Mouse (Mus musculus) liver, embryonic 13.5 days (tissue): ENCODE measurements around the gene Smim1. TPM values are rescaled to one million over a fixed set of nuclear protein-coding genes. Genes with fewer than 3 reads are reported as not detected.

Experiments
- ATAC-seq: fragments of 200-750 bp; cut with Nextera tagmentation; 2 replicates; pipeline ENCODE4 v1.8.0; 2017; ENCODE audit warnings: low read depth, mild to moderate bottlenecking, moderate number of reproducible peaks, moderate library complexity
- DNase-seq: peaks from one replicate; pipeline ENCODE4 v3.0.0; 2022
- H3K27ac ChIP-seq: fragments of 300-500 bp; sonication (generic); 2 replicates; pipeline ENCODE4 v1.5.1; 2015; ENCODE audit warnings: moderate library complexity, mild to moderate bottlenecking, inconsistent platforms
- H3K27me3 ChIP-seq: fragments of 300-500 bp; sonication (generic); 2 replicates; pipeline ENCODE4 v1.6.1; 2015; ENCODE audit warnings: mild to moderate bottlenecking, inconsistent platforms
- H3K36me3 ChIP-seq: fragments of 300-500 bp; sonication (generic); 2 replicates; pipeline ENCODE4 v1.6.1; 2015; ENCODE audit warnings: mild to moderate bottlenecking, inconsistent platforms
- H3K4me1 ChIP-seq: fragments of 300-500 bp; sonication (generic); replicated peaks from 2 replicates; pipeline ENCODE4 v1.6.1; 2015; ENCODE audit warnings: inconsistent platforms
- H3K4me2 ChIP-seq: fragments of 300-500 bp; sonication (generic); 2 replicates; pipeline ENCODE4 v1.6.1; 2015; ENCODE audit warnings: inconsistent platforms, mild to moderate bottlenecking, moderate library complexity
- H3K4me3 ChIP-seq: fragments of 300-500 bp; sonication (generic); replicated peaks from 2 replicates; pipeline ENCODE4 v1.5.1; 2015; ENCODE audit warnings: mild to moderate bottlenecking, inconsistent platforms
- H3K9ac ChIP-seq: fragments of 300-500 bp; sonication (generic); 2 replicates; pipeline ENCODE4 v1.6.1; 2015; ENCODE audit warnings: mild to moderate bottlenecking, inconsistent platforms
- H3K9me3 ChIP-seq: fragments of 300-500 bp; sonication (generic); replicated peaks from 2 replicates; pipeline ENCODE4 v1.6.1; 2016; ENCODE audit warnings: inconsistent platforms
- WGBS: fragments of 180-500 bp; shearing (Covaris S2); methylation state at CpG from one replicate; pipeline ENCODE4 v1.1.7; 2015; ENCODE audit not compliant: insufficient replicate concordance; 5-methylcytosine and 5-hydroxymethylcytosine counted together
- polyA plus RNA-seq: library from polyadenylated mRNA; unstranded; fragments of >200 nt; fragmentation: Nextera tagmentation; extraction: Ambion mirVana; gene quantifications from 2 replicates; pipeline ENCODE4 v1.2.1, GENCODE M21; 2015

Smim1 gene
- polyA plus RNA-seq, 1 experiment from 2014 or later, result 398 TPM

- no peak for ATAC-seq
- H3K9ac ChIP-seq, result no peak overlapping the region
- H3K9me3 ChIP-seq, result no peaks in the 10 kb centered on the region
- H3K4me3 ChIP-seq, result no peak overlapping the region
- H3K27me3 ChIP-seq, result no peaks in the 10 kb centered on the region
- H3K27ac ChIP-seq, result no peak overlapping the region
- peaks cover 55% of the 10 kb centered on the region for H3K36me3 ChIP-seq
- peaks cover 28% of the 10 kb centered on the region for H3K4me1 ChIP-seq
- DNase-seq, result no peak
- H3K4me2 ChIP-seq, result no peak overlapping the region
- whole genome bisulfite sequencing, result 78% methylated on average over 10 of the region's 10 CpGs
Measured at GRCm38 (mm10) chr4:153979243-153979642, 46.8 kb downstream of the Smim1 start.

- peak overlapping the region; percentile 89 for H3K9ac ChIP-seq
- ATAC-seq (no peak), DNase-seq (no peak)
- H3K9me3 ChIP-seq, result no peaks in the 10 kb centered on the region
- H3K36me3 ChIP-seq, result peaks cover 36% of the 10 kb centered on the region
- no peak overlapping the region for H3K27ac ChIP-seq
- peak overlapping the region; percentile 82 for H3K4me3 ChIP-seq
- WGBS, result 30% methylated on average over 6 of the region's 6 CpGs
- H3K4me2 ChIP-seq, result peak overlapping the region; percentile 84
- no peaks in the 10 kb centered on the region for H3K27me3 ChIP-seq
- peaks cover 42% of the 10 kb centered on the region for H3K4me1 ChIP-seq
Measured at GRCm38 (mm10) chr4:153975768-153976167, 50.3 kb downstream of the Smim1 start.

- peaks cover 42% of the 10 kb centered on the region for H3K4me1 ChIP-seq
- H3K36me3 ChIP-seq, result peaks cover 36% of the 10 kb centered on the region
- peak overlapping the region; percentile 89 for H3K9ac ChIP-seq
- H3K9me3 ChIP-seq, result no peaks in the 10 kb centered on the region
- no peak for DNase-seq
- H3K4me2 ChIP-seq, result peak overlapping the region; percentile 84
- WGBS, result under 1% methylated on average over 33 of the region's 33 CpGs
- H3K4me3 ChIP-seq, result peak overlapping the region; percentile 82
- peak; percentile 76 for ATAC-seq
- H3K27ac ChIP-seq, result peak overlapping the region; percentile 63; the same call in 1 of the 2 replicates
- H3K27me3 ChIP-seq, result no peaks in the 10 kb centered on the region
Measured at GRCm38 (mm10) chr4:153975292-153975662, 50.8 kb downstream of the Smim1 start.

GRCm38 (mm10) chr4:153974431-153975291 is 51.4 kb downstream of the Smim1 start, which contains the start of the genes Dffb and Cep104:
Dffb (minus strand) TSS chr4:153975126.
Cep104 (plus strand) TSS chr4:153975194.
- WGBS, result under 1% methylated on average over 68 of the region's 68 CpGs
- Histone ChIP-seq H3K27ac (peak within 1 kb of the TSS; percentile 65), H3K4me1 (peaks cover 42% of the 10 kb centered on the region), H3K4me2 (peak within 1 kb of the TSS; percentile 84), H3K9ac (peak within 1 kb of the TSS; percentile 89), H3K9me3 (no peaks in the 10 kb centered on the region), H3K27me3 (no peaks in the 10 kb centered on the region), H3K36me3 (peaks cover 36% of the 10 kb centered on the region), H3K4me3 (peak within 1 kb of the TSS; percentile 82)
- DNase-seq (peak; percentile 86), ATAC-seq (peak; percentile 96)

Other genes with a start within 250 kb of the Smim1 start
- 67.8 and 70.3 TPM in 2 replicates for gene A430005L14Rik, start 69.0 kb downstream of the Smim1 start, polyA plus RNA-seq
- 11.0 and 11.1 TPM in 2 replicates for gene Dffb, start 51.1 kb downstream of the Smim1 start, polyA plus RNA-seq
- 6.3 and 8.7 TPM in 2 replicates for gene Cep104, start 51.0 kb downstream of the Smim1 start, polyA plus RNA-seq
- gene Lrrc47, start 14.5 kb downstream of the Smim1 start, polyA plus RNA-seq, result 19.1 and 20.3 TPM in 2 replicates
- 0.07 TPM in 1 of 2 replicates, not detected in the other for gene Ccdc27, start 16.4 kb upstream of the Smim1 start, polyA plus RNA-seq
- 0.17 TPM in 1 of 2 replicates, not detected in the other for gene Trp73, start 114.0 kb upstream of the Smim1 start, polyA plus RNA-seq
- 26.9 and 29.9 TPM in 2 replicates for gene Wrap73, start 116.1 kb upstream of the Smim1 start, polyA plus RNA-seq
- 138 and 145 TPM in 2 replicates for gene Tprgl, start 134.4 kb upstream of the Smim1 start, polyA plus RNA-seq
- 1.5 and 1.6 TPM in 2 replicates for gene Megf6, start 144.5 kb upstream of the Smim1 start, polyA plus RNA-seq